Mouse (Mus musculus): ENCODE measurements at regions not wholly inside any gene's neighbourhood (a gene's known extent, or its start where the extent isn't known, plus 50 kb on each side); places are given as distances from the start of the nearest gene placed in this dataset.

GRCm38 (mm10) chr14:73732161-73732560 is 71.1 kb downstream of the Gm21750 start:
- TF ChIP-seq TAL1 (conservative IDR thresholded peaks at IDR 0.05; ENCODE audit: low read depth, low read length) (no peak), CTCF (IDR thresholded peaks at IDR 0.05; ENCODE audit: low read depth, low read length) (no peak), GATA1 (IDR thresholded peaks at IDR 0.05; ENCODE audit: borderline replicate concordance, low read length) (no peak), POLR2AphosphoS5 (IDR thresholded peaks at IDR 0.05; ENCODE audit: insufficient replicate concordance, low read depth, low read length) (no peak), GATA2 (IDR thresholded peaks at IDR 0.05; ENCODE audit: borderline replicate concordance, low read depth, low read length) (no peak)

Measured in G1E (cell line).